Mouse (Mus musculus): ENCODE results near the gene Psmd11.

Gene Psmd11

DNA sequence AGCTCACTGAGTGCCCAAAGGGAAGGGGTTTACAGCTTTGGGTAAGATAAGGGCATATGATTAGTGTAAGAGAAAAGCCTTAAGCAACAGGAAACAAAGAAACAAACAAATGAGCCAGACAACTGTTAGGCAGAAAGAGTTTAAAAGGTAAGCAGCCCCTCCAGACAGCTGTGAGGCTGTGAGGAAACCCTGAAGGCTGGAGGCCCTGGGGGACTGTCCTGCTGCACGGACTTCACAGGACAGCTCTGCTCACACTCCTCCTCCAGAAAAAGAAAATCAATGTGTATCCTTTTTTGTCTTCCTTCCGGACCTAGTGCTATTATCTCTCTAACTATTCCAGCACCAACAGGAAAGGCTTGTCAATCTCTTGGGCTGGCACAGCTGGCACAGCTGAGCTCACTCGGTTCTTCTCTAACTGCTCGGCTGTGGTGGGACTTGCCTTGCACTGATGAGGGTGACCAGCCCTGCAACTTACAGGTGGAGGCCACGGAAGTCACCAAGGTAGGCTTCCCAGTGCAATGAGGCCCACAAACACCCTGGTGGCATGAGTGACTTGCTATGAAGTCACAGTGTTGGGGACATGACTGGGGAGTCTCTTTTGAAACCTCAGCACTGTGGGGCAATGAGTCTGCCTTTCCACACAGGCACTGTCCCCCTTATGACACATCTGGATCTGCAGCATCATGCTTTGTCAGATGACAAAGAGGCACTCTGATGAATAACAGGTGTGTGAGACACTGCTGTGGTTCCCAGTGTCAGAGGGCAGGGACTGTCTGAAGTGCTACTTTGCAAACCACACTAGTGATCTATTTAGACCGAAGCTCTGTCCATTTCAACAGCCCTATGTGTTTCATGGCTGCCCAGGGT is 76.3 kb downstream of the Psmd11 start:
- no peak for DNase-seq (ENCODE audit: low spot score in 2 of 2)

DNA sequence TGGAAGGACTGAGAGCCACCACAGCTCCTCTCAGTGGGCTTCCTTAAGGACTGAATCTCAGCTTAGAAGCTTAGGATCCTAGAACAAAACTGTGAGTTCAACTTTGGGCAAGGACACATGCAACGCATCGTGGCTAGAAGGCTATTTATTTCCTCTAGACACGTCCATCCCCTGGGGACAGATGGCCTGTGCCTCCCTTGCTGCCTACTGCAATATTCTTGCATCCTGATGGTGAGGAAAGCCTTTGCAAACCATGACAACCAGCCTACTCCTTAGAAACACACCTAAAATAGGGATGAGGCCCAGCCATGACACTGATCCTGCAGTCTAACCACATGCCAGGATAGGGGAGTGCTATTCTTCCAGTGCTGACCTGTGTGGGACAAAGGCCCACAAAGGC is 77.2 kb downstream of the Psmd11 start:
- DNase-seq (ENCODE audit: low spot score in 2 of 2) = no peak

DNA sequence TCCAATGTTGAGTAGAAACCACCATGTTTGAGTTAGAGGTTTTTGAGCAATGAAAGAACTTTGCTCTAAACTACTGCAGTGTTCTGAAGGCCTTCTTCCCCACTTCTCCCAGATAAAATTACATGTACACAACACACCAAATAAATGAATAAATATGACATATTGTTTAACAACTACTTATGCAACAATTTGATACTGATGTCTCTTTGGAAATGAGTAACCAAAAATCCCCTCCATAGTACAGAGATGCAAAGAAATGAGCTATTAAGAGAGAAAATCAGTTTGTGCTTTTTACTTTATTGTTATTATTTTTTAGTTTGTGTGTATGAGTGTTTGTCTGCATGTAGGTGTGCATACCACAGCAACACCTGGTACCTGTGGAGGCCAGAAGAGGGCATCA is 78.1 kb downstream of the Psmd11 start:
- DNase-seq (ENCODE audit: low spot score in 2 of 2) = no peak

DNA sequence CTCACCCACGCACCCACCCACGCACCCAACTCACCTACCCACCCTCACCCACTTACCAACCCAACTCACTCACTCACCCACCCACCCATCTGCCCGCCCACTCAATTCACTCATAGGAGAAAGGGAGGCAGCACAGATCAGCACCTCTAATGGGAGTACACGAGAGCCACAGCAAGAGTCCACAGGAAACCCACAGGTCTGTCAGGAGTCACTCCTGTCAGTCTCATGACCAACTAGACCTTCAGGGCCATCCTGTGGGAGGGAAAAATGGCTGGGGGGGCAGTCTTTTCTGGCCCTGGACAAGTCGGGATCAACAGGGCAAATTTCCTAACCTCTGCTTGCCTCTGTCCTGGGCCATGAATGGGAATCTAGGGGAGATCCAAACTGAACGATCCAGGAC is 79.4 kb downstream of the Psmd11 start:
- DNase-seq (ENCODE audit: low spot score in 2 of 2) = peak in 1 of 2 experiments; percentile 27

DNA sequence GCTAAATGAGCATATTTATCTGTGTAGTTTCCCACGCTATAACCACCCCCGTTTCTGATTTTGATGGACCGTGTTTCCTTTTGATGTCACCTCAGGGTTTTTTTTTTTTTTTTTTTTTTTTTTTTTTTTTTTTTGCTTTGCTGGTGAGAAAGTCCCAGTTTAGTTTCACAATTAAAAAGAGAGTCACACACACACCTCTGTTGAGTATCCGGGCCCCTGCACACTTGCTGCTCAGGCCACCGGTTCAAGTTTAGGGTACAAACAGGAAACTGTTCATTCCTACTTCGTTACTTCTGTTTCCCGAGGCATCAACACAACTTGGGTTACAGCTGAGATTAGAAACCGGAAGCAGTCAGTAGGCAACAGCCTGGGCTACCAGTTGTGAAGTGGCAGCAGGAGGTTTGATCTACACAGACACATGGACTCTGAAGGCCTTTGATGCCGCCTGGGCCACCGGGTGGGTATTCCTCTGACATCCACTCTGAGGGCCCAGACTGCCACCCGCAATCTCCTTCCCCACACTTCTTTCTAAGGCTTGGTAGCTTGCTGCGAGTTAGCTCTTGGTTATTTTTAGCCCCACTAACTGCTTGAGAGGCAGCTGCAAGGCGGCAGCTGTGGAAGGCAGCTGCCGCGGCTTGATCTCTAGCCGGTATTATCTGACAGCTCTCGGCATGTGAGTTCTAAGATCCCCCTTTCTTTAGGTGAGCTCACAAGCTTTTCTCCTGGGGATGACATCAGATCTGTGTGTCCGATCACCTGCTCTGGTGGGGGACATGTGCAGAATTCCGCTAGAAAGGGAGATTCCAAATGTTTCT is 80.2 kb downstream of the Psmd11 start:
- DNase-seq (ENCODE audit: low spot score in 2 of 2) = peak; percentile 84 to 86

DNA sequence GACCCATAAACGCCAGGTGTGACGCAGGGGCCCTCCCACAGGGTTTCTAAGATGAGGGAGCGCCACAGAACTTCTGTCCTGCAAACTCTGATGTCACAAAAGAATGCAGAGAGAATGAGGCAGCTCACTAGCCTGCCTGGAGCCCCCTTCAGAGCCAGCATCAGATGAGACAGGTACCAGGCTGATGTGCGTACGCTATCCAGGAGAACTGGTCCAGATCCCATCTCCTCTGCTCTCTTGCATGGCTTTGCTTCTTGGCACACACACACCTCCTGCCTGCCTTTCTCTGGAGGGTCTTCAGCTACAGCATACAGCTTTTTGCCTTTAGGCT is 80.7 kb downstream of the Psmd11 start:
- no peak for DNase-seq (ENCODE audit: low spot score in 2 of 2)

DNA sequence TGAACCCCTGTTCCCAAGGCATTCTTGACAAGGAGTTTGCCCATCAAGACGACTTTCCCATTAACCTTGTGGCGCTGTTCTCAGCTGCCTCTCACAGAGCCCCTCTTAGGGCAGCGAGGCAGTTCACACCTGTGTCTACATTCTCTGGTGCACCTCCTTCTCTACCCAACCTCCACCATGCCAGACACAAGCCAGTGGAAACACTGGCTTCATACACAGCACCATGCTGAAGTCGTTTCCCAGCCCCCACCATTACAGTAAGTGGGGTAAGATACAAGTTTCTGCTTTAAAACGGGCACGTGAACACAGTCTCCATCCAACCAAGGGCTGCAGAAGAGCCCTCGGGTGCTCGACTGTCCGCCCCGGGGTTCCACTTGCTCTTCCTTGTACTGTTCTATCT is 81.7 kb downstream of the Psmd11 start:
- no peak for DNase-seq (ENCODE audit: low spot score in 2 of 2)

DNA sequence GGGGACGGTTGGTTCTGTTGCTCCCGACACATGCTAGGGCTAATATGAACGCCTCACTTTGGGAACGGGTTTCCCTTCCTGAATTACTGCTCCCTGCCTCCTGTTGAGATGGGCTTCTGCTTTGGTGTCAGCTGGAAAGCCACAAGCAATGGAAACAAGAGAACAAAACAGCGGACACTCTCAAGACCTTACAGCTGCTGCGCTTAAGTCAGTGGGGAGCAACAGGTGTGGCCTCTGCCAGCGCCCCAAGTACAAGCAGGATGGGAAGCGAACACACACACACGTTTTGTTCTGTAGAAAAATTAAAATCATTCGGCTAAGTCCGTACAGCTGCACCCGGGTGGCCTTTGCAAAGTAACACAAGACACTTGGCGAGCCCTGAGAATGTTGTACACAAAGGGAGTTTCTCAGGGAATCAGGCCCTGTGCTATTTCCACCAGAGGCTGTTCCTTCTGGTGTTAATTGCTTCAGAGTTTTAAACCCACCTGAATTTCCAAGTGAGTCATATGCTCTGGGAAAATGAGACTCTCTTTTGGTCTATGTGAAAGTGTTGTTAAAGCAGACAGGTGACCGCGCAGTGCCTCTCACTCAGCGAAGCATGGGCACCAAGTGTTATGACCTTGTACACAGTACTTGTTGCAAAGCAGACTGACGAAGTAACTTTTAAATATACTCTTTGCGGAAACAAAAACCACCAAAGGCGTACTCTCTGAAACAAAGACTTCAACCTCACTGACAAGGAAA is 84.1 kb downstream of the Psmd11 start:
- peak; percentile 43 to 44 for DNase-seq (ENCODE audit: low spot score in 2 of 2)

DNA sequence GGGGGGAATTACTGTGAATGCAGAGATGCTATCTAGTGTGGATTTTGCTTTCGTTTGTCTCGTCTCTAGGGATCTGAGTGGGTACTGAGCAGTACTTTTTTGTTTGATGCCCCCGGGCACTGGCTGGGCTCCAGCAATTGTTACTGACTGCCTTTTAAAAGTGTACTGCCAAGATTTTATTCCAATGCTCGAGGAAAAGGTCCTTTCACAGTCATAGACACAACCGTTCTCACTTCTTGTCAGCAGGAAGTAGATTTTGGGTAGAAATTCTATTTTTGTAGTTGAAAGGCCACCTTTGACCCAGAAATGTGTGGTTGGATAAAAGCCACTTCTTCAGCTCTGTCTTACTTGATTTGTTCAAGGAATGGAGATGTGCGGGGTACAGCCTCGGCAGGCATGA is 85.4 kb downstream of the Psmd11 start:
- no peak for DNase-seq (ENCODE audit: low spot score in 2 of 2)

DNA sequence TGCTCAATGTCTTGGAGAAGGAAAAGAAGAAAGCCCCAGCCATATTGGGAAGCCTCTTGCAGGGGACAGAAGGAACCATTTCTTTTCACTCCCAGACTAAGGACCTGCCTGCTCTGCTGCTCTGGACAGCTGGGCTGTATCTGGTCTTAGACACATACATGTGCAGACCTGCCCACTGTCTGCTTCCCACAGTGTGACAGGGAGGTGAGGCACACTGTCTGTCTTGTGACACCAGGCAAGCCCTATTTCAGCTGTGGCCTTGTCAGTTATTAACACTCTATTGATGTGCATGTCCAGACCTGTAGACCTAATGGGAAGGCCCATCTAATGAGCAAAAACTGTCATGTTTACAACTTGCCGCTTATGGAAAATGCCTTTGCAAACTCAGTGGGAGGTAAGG is 86.9 kb downstream of the Psmd11 start:
- DNase-seq (ENCODE audit: low spot score in 2 of 2) = no peak

DNA sequence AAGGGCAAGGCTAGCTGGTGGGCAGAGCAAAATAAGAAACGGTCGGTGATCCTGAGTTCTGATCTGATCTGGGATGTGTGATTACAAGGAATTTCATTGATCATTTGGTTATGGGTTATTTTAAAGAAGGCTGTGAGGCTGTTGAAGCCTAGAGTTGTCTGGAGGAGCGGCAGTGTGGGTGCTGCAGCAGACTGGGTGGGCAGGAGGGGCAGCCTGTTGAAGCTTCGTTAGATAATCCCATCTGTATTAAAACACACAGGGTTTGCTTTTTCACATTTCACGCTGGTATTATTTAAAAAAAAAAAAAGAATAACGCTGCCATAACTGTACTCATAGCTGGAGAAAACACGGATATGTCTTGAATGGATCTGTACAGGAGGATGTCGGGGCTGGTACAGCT is 87.5 kb downstream of the Psmd11 start:
- DNase-seq (ENCODE audit: low spot score in 2 of 2) = no peak

DNA sequence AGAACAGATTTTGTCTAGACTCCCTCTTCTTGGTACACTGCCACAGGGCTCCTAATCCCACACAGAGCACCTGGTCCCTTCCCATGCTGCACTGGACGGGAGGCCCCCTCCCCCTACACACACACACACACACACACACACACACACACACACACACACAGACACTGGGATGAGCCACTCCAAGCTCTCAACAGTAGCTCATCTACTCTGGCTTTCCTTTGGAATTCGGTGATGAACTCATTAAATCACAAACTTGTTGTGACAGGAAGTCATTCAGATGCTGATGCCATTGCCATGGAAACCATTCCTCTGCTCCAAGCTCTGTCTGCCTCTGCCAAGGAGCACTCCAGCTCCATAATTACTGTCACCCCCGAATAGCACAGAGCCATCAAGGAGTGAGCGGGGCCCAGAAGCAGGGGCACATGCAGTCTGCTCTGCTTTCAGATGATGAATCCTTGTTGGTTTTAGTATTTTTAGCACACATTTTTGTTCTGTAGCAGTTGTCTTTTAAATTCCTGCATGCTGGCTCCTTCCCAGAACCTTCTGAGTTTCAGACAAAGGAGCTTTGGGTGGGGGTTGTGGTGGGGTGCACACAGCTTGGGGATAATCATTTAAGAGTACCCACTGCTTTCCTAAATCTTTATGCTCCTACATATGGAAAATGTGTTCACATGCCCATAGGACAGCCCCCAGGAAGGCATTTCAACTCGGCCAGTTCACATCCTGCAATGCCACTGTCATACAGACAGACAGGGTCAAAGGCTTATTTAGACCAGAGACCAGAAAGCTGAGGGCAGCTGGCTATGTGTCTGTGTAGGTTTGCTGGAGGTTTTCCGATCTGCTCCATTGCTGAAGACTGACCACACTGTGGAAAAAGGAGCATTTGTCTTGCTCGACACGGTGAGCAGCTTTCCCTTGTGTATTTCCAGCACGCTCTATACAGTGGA is 90.3 kb downstream of the Psmd11 start:
- no peak for DNase-seq (ENCODE audit: low spot score in 2 of 2)

DNA sequence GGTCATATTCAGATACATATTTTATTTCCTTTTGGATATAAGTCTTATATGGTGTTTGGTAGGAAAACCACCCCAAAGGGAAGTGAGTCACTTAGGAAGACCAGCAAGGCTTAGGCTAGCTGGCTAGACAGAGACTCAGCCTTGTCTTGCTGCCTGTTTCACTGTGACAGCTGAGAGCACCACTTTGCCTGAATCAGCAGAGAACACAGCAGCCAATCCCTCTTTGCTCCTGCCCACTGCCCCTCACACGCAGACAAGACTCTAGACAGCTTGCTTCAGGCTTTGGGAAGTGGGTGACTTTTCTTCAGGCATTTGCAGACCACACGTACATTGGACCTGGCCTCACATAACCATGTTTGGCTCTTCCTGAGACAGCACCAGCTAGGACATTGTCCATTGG is 92.7 kb downstream of the Psmd11 start:
- DNase-seq (ENCODE audit: low spot score in 2 of 2) = no peak
